Mouse (Mus musculus): ENCODE data around the gene Gopc.
A peak's percentile ranks its signal among the peaks of the same experiment; 100 is the strongest.
"Not testable (repeated sequence)": the region's sequence is repeated elsewhere in the genome, so short reads cannot be mapped to it uniquely, and the experiment has no call there.

Gene Gopc

GRCm38 (mm10) chr10:52384823-52385610 is 3.1 kb upstream of the Gopc start:
- peak; percentile 38 to 66 for DNase-seq

- no peak for DNase-seq
Measured at GRCm38 (mm10) chr10:52383522-52383921, 1.6 kb upstream of the Gopc start.

- DNase-seq = no peak
Measured at GRCm38 (mm10) chr10:52383022-52383421, 1.1 kb upstream of the Gopc start.

GRCm38 (mm10) chr10:52381321-52381801 is 563 bp downstream of the Gopc start:
- no peak for DNase-seq

GRCm38 (mm10) chr10:52377813-52378212 is 4.1 kb downstream of the Gopc start:
- no peak for DNase-seq

GRCm38 (mm10) chr10:52376422-52376821 is 5.5 kb downstream of the Gopc start:
- no peak for DNase-seq

GRCm38 (mm10) chr10:52374651-52375050 is 7.3 kb downstream of the Gopc start:
- DNase-seq = no peak

GRCm38 (mm10) chr10:52373834-52374233 is 8.1 kb downstream of the Gopc start:
- no peak for DNase-seq

GRCm38 (mm10) chr10:52368376-52368775 is 13.5 kb downstream of the Gopc start:
- DNase-seq = no peak

GRCm38 (mm10) chr10:52360862-52361609 is 20.9 kb downstream of the Gopc start:
- DNase-seq = no peak

GRCm38 (mm10) chr10:52360241-52360735 is 21.6 kb downstream of the Gopc start:
- no peak for DNase-seq

- DNase-seq = no peak
Measured at GRCm38 (mm10) chr10:52358467-52358866, 23.5 kb downstream of the Gopc start, which contains the start of gene Gm26741. Gene Gm26741 (plus strand): TSS chr10:52358767.

GRCm38 (mm10) chr10:52353184-52353583 is 28.7 kb downstream of the Gopc start:
- no peak for DNase-seq

- not testable (repeated sequence) for DNase-seq
Measured at GRCm38 (mm10) chr10:52343324-52343723, 38.6 kb downstream of the Gopc start.

GRCm38 (mm10) chr10:52331007-52331406 is 50.9 kb downstream of the Gopc start:
- peak in 1 of 2 experiments; percentile 36 for DNase-seq

- DNase-seq = no peak
Measured at GRCm38 (mm10) chr10:52321918-52322317, 60.0 kb downstream of the Gopc start.

- no peak for DNase-seq
Measured at GRCm38 (mm10) chr10:52319506-52320286, 62.2 kb downstream of the Gopc start.

GRCm38 (mm10) chr10:52309196-52309595 is 72.7 kb downstream of the Gopc start:
- DNase-seq = peak; percentile 39 to 57

GRCm38 (mm10) chr10:52304574-52304973 is 77.3 kb downstream of the Gopc start:
- DNase-seq = no peak

- DNase-seq = no peak
Measured at GRCm38 (mm10) chr10:52302271-52302670, 79.7 kb downstream of the Gopc start.

- no peak for DNase-seq
Measured at GRCm38 (mm10) chr10:52301766-52302165, 80.2 kb downstream of the Gopc start.

GRCm38 (mm10) chr10:52298568-52298967 is 83.4 kb downstream of the Gopc start:
- not testable (repeated sequence) for DNase-seq

- DNase-seq = no peak
Measured at GRCm38 (mm10) chr10:52295934-52296333, 86.0 kb downstream of the Gopc start.

Measured in lung, postnatal 4 days (tissue).